Mouse (Mus musculus) E14TG2a.4 (cell line): ENCODE measurements around the gene Pde7b.

ENCODE experiments used
- H3K27me3 ChIP-seq: 2 replicates; pipeline ENCODE4 v1.6.1; 2014; ENCODE audit warnings: low read length, control low read depth; ENCODE audit not compliant: insufficient read depth
- H3K36me3 ChIP-seq: 2 replicates; pipeline ENCODE4 v1.6.1; 2014; ENCODE audit warnings: low read length, control low read depth; ENCODE audit not compliant: insufficient read depth
- H3K4me1 ChIP-seq: replicated peaks from 2 replicates; pipeline ENCODE4 v1.6.1; 2014; ENCODE audit warnings: low read depth, low read length, control low read depth
- H3K4me3 ChIP-seq: replicated peaks from 2 replicates; pipeline ENCODE4 v1.5.1; 2014; ENCODE audit warnings: mild to moderate bottlenecking, low read length
- H3K9me3 ChIP-seq: 2 replicates; pipeline ENCODE4 v1.6.1; 2014; ENCODE audit warnings: low read length, control low read depth
- CTCF ChIP-seq: conservative IDR thresholded peaks from 2 replicates; pipeline ENCODE4 v1.5.1; 2014; ENCODE audit warnings: low read length
- NANOG ChIP-seq: IDR thresholded peaks from 2 replicates; pipeline ENCODE4 v1.6.1; 2014; ENCODE audit warnings: borderline replicate concordance, low read length, mixed read lengths
- POU5F1 ChIP-seq: IDR thresholded peaks from 2 replicates; pipeline ENCODE4 v1.6.1; 2014; ENCODE audit warnings: low read length, borderline replicate concordance

Gene Pde7b

DNA sequence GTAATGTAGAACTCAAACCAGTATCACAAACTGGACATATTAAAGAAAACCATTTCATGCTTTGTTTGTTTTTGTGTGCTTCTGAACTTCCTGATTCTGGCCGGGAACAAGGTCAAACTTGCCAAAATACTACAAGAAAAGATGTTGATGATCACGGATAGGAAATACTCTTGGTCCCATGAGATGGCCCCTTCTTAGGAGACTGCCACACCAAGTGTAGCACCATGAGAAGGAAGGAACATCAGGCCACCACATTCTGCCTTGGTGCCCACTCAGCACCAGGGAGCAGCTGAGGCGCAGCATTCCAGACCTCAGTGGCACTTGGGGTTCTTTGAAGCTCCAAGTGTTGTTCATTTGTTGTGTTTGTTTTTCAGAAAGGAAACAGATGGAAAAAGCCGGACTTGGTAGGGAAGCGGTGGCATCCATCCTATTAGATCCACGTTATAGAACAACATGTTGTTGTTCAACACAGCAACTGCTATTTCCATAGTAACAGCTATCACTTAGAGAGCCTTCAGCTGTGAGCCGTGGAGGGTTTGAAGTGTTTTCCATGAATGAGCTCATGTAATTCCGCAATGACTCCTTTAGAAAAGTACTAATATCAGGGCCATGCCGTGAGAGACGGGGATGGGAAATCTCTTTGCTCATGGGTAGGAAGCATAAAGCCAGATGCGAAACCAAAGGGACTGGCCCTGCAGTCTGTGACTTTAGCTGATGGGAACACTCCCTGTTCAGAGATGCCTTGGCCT lies 232.5 kb downstream of the Pde7b start:
- H3K27me3 ChIP-seq, result no peaks in the 10 kb centered on the region
- H3K9me3 ChIP-seq, result no peaks in the 10 kb centered on the region
- no peak for TF ChIP-seq POU5F1
- TF ChIP-seq CTCF, result no peak
- no peak for TF ChIP-seq NANOG
- peaks cover 8% of the 10 kb centered on the region for H3K4me1 ChIP-seq
- no peaks in the 10 kb centered on the region for H3K36me3 ChIP-seq
- H3K4me3 ChIP-seq, result no peak overlapping the region

DNA sequence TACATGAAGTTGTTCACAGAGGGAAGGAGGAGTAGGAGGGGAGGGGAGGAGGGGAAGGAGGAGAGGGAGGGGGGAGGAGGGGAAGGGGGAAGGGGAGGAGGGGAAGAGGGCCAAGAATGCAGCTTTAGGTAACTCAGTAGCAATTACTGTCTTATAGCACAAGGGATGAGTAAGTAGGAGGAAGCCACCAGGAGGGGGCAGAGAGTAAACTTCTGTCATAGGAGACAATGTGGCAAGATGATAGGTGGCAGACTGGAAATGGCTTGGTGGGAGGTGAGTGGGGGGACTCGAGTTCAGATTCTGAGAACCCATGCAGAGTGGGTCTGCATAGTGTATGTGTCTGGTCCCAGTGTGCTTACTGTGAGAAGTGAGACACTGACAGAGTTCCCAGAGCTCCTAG lies 234.1 kb downstream of the Pde7b start:
- Histone ChIP-seq H3K27me3 (no peaks in the 10 kb centered on the region), H3K4me3 (no peak overlapping the region), H3K36me3 (no peaks in the 10 kb centered on the region), H3K4me1 (peaks cover 8% of the 10 kb centered on the region), H3K9me3 (no peaks in the 10 kb centered on the region)
- TF ChIP-seq CTCF (no peak), NANOG (no peak), POU5F1 (no peak)

DNA sequence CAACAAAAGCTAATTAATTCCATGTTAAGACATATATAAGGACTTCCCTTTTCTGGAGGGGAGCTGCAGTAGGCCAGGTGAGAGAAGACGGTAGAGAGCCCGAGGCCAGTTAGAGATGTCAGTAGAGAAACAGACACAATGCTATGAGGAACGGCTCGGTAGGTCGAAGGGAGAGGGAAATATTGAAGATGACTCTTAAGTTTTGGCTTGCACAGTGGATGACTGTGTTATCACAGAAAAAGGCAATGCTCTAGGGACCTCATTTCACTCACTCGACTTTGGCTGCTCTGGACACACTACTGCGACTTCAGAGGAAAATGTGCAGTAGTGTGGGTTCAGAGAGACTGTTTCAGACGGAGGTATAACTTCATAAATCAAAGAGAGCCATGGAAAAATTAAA lies 234.6 kb downstream of the Pde7b start:
- Histone ChIP-seq H3K4me3 (no peak overlapping the region), H3K4me1 (peaks cover 8% of the 10 kb centered on the region), H3K27me3 (no peaks in the 10 kb centered on the region), H3K9me3 (no peaks in the 10 kb centered on the region), H3K36me3 (no peaks in the 10 kb centered on the region)
- TF ChIP-seq NANOG (no peak), POU5F1 (no peak), CTCF (no peak)

DNA sequence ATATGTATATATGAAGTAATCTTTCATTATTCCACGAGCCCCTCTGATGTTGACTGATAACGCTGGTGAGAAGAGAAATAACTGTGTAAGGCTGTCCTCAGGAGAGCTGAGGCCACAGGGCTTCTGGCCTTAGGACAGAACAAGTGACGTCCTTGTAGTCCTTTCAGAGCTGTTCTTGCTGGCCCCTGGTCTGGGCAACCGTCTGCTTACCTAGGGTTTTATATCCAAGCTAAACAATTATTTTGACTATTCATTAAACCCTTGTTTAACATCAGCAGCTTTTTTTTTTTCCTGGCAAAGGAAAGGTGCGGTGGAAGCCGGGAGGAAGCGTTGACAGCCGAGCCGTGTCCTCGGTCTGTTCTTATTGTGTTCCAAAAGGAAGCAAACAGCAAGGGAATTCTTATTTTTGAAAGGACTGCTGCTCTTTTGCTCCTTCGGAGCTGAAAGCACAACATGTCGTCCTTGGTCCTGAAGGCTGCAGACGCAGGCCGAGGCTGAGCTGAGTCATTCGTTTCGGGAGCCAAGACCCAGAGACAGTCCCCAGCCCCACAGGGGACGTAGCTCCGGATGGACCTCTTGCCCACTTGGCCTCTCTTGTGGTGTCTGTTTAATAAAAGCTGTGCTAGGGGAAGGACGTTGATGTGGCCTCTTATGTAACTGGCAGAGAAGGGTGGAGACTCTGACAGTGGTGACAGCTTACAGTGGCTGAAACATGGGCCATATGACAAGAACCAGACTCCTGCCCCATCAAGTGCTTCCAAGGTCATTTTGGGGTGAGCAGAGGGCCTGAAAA lies 238.2 kb downstream of the Pde7b start:
- H3K36me3 ChIP-seq, result no peaks in the 10 kb centered on the region
- no peak overlapping the region for H3K4me3 ChIP-seq
- H3K27me3 ChIP-seq, result no peaks in the 10 kb centered on the region
- no peaks in the 10 kb centered on the region for H3K4me1 ChIP-seq
- TF ChIP-seq NANOG (no peak), POU5F1 (no peak), CTCF (no peak)
- H3K9me3 ChIP-seq, result no peaks in the 10 kb centered on the region

DNA sequence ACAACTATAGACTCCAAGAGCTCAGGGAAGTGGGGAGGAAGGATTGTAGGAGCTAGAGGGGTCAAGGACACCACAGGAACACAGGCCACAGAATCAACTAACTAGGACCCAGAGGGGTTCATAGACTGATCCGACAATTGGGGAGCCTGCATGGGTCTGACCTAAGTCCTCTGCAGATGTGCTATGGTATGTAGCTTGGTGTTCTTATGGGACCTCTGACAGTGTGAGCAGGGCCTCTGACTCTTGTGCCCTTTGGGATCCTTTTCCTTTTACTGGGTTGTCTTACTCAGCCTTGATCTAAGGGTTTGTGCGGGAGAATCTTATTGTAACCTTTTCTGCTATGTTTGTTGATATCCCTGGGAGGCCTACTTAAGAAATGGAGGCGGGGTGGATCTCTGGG lies 239.1 kb downstream of the Pde7b start:
- no peak overlapping the region for H3K4me3 ChIP-seq
- no peaks in the 10 kb centered on the region for H3K36me3 ChIP-seq
- no peak for TF ChIP-seq NANOG
- TF ChIP-seq CTCF, result no peak
- TF ChIP-seq POU5F1, result no peak
- H3K4me1 ChIP-seq, result no peaks in the 10 kb centered on the region
- H3K9me3 ChIP-seq, result no peaks in the 10 kb centered on the region
- no peaks in the 10 kb centered on the region for H3K27me3 ChIP-seq

DNA sequence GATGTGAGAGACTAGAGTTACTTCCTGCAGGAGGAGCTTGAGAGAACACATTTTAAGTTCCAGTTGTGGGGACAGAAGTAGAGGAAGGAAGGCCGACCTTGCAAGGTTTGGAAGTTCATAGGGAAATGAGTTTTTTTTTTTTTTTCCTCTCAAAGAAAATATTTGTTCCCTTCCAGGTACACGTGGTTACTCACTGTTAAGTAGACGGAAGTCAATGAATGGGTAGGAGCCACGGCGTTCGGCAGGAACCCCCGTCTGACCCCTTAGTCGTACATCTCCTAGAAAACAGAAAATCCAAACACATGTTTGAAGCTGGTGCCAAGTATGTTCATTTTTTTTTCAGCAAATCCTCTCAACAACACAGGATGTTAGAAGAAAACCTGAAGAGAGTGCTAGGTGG lies 245.4 kb downstream of the Pde7b start:
- no peaks in the 10 kb centered on the region for H3K4me1 ChIP-seq
- no peak overlapping the region for H3K4me3 ChIP-seq
- TF ChIP-seq NANOG (no peak), CTCF (no peak), POU5F1 (no peak)
- no peaks in the 10 kb centered on the region for H3K27me3 ChIP-seq
- no peaks in the 10 kb centered on the region for H3K36me3 ChIP-seq
- H3K9me3 ChIP-seq, result no peaks in the 10 kb centered on the region

DNA sequence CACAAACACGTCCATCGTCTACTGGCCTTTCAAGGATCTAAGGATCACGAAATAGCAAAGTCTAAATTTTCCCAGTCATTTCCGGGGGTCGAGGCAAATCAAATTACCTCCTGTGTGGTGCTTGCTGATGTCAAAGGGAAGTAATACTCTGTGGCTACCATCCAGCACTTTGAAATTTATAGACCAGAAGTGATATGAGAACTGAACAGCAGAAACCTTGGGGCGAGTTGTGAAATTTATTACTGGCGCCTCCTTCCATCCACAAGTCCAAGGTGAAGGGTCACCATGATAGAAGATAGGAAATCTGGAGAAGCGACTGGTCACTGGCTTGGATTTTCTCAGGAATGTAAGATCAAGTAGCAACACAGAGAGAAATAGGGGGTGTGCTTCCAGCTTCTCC lies 246.4 kb downstream of the Pde7b start:
- TF ChIP-seq CTCF (no peak), NANOG (no peak), POU5F1 (no peak)
- H3K27me3 ChIP-seq, result no peaks in the 10 kb centered on the region
- no peaks in the 10 kb centered on the region for H3K36me3 ChIP-seq
- no peaks in the 10 kb centered on the region for H3K9me3 ChIP-seq
- no peaks in the 10 kb centered on the region for H3K4me1 ChIP-seq
- H3K4me3 ChIP-seq, result no peak overlapping the region

DNA sequence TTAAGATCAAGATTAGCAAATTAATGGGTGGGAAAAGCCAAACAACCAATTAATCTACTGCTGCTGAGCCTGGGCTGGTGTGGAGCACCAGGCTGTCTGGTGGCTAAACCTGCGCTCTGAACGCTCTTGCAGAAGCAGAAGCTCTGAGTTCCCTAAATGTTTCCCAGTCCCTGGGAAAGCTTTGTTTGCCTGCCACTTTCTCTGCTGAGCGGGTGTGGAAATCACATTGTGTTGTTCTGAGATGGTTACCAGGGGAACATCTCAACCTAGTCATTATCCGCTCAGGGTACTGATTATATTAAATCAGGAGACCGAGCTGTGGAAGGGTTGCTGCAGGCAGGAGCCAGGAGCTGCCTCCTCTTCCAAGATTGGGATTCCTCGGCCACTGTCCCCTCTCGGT lies 250.0 kb downstream of the Pde7b start:
- Histone ChIP-seq H3K4me1 (no peaks in the 10 kb centered on the region), H3K27me3 (no peaks in the 10 kb centered on the region), H3K4me3 (no peak overlapping the region), H3K36me3 (no peaks in the 10 kb centered on the region), H3K9me3 (no peaks in the 10 kb centered on the region)
- TF ChIP-seq CTCF (no peak), NANOG (no peak)

DNA sequence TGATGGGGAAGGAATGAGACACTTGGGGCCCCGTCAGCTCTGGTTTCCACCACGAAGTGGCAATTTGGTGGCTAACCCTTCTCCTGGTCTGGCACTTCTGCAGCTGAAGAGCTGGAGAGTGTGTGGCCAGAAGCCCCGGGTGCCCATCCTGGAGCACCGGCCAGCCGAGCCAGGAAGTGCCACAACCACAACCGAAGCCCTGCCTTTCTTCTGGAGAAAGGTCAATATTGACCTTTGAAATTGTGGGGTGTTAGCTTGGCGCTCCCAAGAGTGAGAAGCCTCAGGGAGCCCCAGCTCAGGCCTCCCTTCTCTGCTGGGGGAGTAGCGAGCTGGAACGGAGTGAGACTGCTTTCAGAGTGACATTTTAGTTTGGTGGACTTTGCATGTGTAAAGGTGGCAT lies 250.8 kb downstream of the Pde7b start:
- H3K4me1 ChIP-seq, result no peaks in the 10 kb centered on the region
- no peaks in the 10 kb centered on the region for H3K36me3 ChIP-seq
- H3K9me3 ChIP-seq, result no peaks in the 10 kb centered on the region
- H3K27me3 ChIP-seq, result no peaks in the 10 kb centered on the region
- TF ChIP-seq NANOG, result no peak
- no peak for TF ChIP-seq CTCF
- TF ChIP-seq POU5F1, result no peak
- no peak overlapping the region for H3K4me3 ChIP-seq
